Mouse (Mus musculus) C2C12 (cell line): Measurements from ENCODE around the gene Ptp4a2.

ENCODE experiments used
- CEBPB ChIP-seq: IDR thresholded peaks from one replicate; pipeline ENCODE4 v1.6.1; 2011; ENCODE audit warnings: low read depth, mild to moderate bottlenecking, control low read depth, moderate library complexity
- CTCF ChIP-seq: IDR thresholded peaks from one replicate; pipeline ENCODE4 v1.5.1; 2011; ENCODE audit not compliant: control insufficient read depth, insufficient read depth, insufficient read length
- FOSL1 ChIP-seq: IDR thresholded peaks from one replicate; pipeline ENCODE4 v1.8.0; 2011; ENCODE audit warnings: mild to moderate bottlenecking, low read length; ENCODE audit not compliant: poor library complexity, insufficient read depth, severe bottlenecking
- MAX ChIP-seq: IDR thresholded peaks from one replicate; pipeline ENCODE4 v1.6.1; 2011; ENCODE audit warnings: mild to moderate bottlenecking, control low read depth
- MYOD1 ChIP-seq: IDR thresholded peaks from one replicate; pipeline ENCODE4 v1.6.1; 2011; ENCODE audit warnings: low read depth; ENCODE audit not compliant: control insufficient read depth, insufficient read length
- USF1 ChIP-seq: IDR thresholded peaks from one replicate; pipeline ENCODE4 v1.6.1; 2011; ENCODE audit warnings: low read depth, mild to moderate bottlenecking, control low read depth, moderate library complexity

GRCm38 (mm10) chr4:129765351-129765750, 45.7 kb upstream of the Ptp4a2 start:
- TF ChIP-seq CTCF (no peak), CEBPB (no peak), FOSL1 (no peak), USF1 (no peak), MAX (no peak), MYOD1 (no peak)
